Mouse (Mus musculus) lung, postnatal 0 days (tissue): ENCODE measurements at regions not wholly inside any gene's neighbourhood (a gene's known extent, or its start where the extent isn't known, plus 50 kb on each side); places are given as distances from the start of the nearest gene placed in this dataset.

ENCODE experiments used
- CTCF ChIP-seq: IDR thresholded peaks from 2 replicates; pipeline ENCODE4 v1.5.1; 2016; ENCODE audit warnings: antibody characterized with exemption, mild to moderate bottlenecking
- EP300 ChIP-seq: IDR thresholded peaks from 2 replicates; pipeline ENCODE4 v1.6.1; 2016; ENCODE audit warnings: antibody characterized with exemption, mild to moderate bottlenecking, control low read depth

- no peak for TF ChIP-seq CTCF
- no peak for TF ChIP-seq EP300
Observed at GRCm38 (mm10) chr1:177373226-177373825, 68.8 kb upstream of the Zbtb18 start.
